Mouse (Mus musculus) embryonic fibroblast, embryonic 13.5 days (primary cell): ENCODE measurements around the gene Adgrf1.

Experiments used
- CTCF ChIP-seq: IDR thresholded peaks from 2 replicates; pipeline ENCODE4 v1.5.1; 2011; ENCODE audit warnings: mild to moderate bottlenecking, control low read depth, low read length, moderate library complexity, borderline replicate concordance; ENCODE audit not compliant: insufficient read depth
- POLR2A ChIP-seq: IDR thresholded peaks from 2 replicates; pipeline ENCODE4 v1.6.1; 2011; ENCODE audit warnings: low read depth, mild to moderate bottlenecking, control low read depth, low read length, moderate library complexity

DNA sequence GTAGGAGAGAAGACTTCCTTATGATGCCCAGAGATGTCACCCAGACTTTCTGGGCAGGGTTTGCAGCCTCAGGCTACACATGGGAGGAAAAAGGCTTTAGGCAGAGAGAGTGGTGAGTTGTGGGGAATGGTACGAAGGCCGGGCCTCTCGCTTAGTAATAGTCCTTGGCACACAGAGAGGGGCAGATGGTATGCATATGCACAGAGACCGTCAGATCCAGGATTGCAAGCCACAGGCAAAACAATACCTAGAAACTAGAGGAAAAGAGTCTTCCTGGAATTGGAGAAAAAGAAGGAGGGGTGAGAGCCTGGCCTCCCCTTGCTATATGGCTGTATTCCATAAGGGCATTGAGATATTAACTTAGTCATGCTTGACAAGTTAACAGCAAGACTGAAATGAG is 12.2 kb downstream of the Adgrf1 start:
- TF ChIP-seq POLR2A (no peak), CTCF (no peak)
